Mouse (Mus musculus): ENCODE measurements around the gene Ctsj.

DNA sequence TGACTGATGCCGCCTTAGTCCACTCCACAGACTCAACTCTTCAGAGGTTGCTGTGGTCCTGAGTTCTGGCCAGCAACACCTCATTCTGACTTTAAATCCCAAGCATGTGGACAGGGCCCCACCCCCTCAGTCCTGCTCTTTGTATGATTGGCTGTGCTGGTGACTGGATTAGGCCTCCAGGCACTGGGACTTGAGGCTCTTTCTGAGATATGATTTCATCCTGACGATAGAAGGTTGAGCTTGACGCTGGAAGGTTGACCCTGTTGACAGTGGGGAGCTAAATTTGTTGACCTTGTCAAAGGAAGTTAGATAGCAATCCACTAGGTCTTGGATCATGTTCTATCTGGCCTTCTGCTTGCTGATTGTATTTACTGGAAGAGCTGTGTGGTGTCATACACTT lies at the start of gene Ctsj:
- TF ChIP-seq EP300 (IDR thresholded peaks at IDR 0.05) (no peak), CTCF (IDR thresholded peaks at IDR 0.05) (no peak)
